Mouse (Mus musculus): ENCODE results near the gene Pip4k2b. TPM values are rescaled to one million over a fixed set of nuclear protein-coding genes. Genes with fewer than 3 reads are reported as not detected.

Gene Pip4k2b
- polyA plus RNA-seq, 1 experiment = 28.3 TPM

DNA sequence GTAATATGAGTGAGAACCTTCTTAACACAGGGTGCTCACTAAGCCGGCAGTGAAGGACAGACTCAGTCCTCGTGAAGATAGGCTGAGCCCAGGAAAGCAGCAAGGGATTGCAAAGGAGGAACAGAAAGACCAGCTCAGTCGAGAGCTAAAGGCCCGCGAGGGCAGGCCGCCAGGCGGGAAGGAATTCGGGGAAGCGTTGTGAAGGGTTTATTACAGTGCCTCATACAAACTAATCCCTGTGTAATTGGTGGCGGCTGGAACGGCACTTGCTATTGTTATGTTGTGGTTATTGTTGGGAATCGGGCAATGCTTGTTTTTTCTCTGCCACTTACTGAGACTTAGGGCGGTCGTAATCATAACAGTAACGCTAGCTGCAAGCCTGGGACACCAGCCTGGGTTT lies 67.1 kb downstream of the Pip4k2b start:
- H3K36me3 ChIP-seq (ENCODE audit: control insufficient read depth, insufficient read depth) = peaks cover 60% of the 10 kb centered on the region
- H3K79me2 ChIP-seq (ENCODE audit: control insufficient read depth, insufficient read depth) = no peaks in the 10 kb centered on the region
- TF ChIP-seq CTCF (IDR thresholded peaks at IDR 0.05; ENCODE audit: control insufficient read depth, insufficient read depth, insufficient read length) (no peak), USF1 (IDR thresholded peaks at IDR 0.05; ENCODE audit: low read depth) (no peak), CEBPB (IDR thresholded peaks at IDR 0.05; ENCODE audit: low read depth) (no peak), MYOD1 (IDR thresholded peaks at IDR 0.05; ENCODE audit: control insufficient read depth, insufficient read length, low read depth) (no peak), MAX (IDR thresholded peaks at IDR 0.05) (no peak), MYOG (IDR thresholded peaks at IDR 0.05; ENCODE audit: control insufficient read depth, extremely low read depth, insufficient read length) (no peak), FOSL1 (IDR thresholded peaks at IDR 0.05; ENCODE audit: insufficient read depth, low read length, poor library complexity, severe bottlenecking) (no peak)
- H3K4me3 ChIP-seq (ENCODE audit: insufficient read depth, poor library complexity, severe bottlenecking) = no peak overlapping the region
- H3K79me3 ChIP-seq (ENCODE audit: low read depth) = no peaks in the 10 kb centered on the region
- no peak overlapping the region for H3ac ChIP-seq (ENCODE audit: control insufficient read depth, insufficient read length, low read depth)
- H3K27me3 ChIP-seq (ENCODE audit: control insufficient read depth, insufficient read depth, insufficient read length) = no peaks in the 10 kb centered on the region

DNA sequence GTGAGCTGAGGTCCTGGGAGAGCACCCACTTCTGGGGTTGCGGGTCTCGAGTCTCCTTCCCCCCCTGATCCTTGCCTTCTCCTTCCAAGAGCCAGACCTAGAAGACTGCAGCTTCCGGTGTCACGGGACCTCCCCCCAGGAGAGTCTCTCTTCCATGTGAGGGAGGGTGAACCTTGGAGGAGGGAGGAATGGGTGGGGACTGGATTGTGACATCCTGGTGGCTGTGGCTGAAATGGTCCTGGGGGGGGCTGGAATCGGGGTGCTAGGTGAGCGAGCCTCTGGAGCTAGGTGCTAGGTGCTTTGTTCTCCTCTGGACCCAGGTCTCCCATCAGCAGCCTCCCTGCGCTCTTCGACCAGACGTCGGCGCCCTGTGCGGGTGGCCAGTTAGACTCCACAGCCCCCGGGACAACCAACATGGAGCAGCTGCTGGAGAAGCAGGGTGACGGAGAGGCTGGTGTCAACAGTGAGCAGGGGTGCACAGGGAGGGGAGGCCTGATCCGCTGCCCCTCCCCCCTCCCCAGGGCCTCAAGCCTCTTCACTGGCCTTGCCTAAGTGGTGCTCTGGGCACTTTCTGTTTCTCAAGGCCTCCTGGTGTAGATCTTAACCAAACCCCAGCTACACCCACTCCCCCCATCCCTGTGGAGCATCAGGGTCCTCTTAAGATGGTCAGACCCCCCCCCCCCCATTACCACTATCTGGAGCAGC lies 68.3 kb downstream of the Pip4k2b start:
- Histone ChIP-seq H3ac (ENCODE audit: control insufficient read depth, insufficient read length, low read depth) (no peak overlapping the region), H3K79me3 (ENCODE audit: low read depth) (no peaks in the 10 kb centered on the region), H3K27me3 (ENCODE audit: control insufficient read depth, insufficient read depth, insufficient read length) (no peaks in the 10 kb centered on the region), H3K4me3 (ENCODE audit: insufficient read depth, poor library complexity, severe bottlenecking) (no peak overlapping the region), H3K36me3 (ENCODE audit: control insufficient read depth, insufficient read depth) (peaks cover 65% of the 10 kb centered on the region), H3K79me2 (ENCODE audit: control insufficient read depth, insufficient read depth) (no peaks in the 10 kb centered on the region)
- TF ChIP-seq CEBPB (IDR thresholded peaks at IDR 0.05; ENCODE audit: low read depth) (no peak), MYOD1 (IDR thresholded peaks at IDR 0.05; ENCODE audit: control insufficient read depth, insufficient read length, low read depth) (no peak), USF1 (IDR thresholded peaks at IDR 0.05; ENCODE audit: low read depth) (no peak), CTCF (IDR thresholded peaks at IDR 0.05; ENCODE audit: control insufficient read depth, insufficient read depth, insufficient read length) (no peak), MAX (IDR thresholded peaks at IDR 0.05) (no peak), MYOG (IDR thresholded peaks at IDR 0.05; ENCODE audit: control insufficient read depth, extremely low read depth, insufficient read length) (no peak), FOSL1 (IDR thresholded peaks at IDR 0.05; ENCODE audit: insufficient read depth, low read length, poor library complexity, severe bottlenecking) (no peak)

DNA sequence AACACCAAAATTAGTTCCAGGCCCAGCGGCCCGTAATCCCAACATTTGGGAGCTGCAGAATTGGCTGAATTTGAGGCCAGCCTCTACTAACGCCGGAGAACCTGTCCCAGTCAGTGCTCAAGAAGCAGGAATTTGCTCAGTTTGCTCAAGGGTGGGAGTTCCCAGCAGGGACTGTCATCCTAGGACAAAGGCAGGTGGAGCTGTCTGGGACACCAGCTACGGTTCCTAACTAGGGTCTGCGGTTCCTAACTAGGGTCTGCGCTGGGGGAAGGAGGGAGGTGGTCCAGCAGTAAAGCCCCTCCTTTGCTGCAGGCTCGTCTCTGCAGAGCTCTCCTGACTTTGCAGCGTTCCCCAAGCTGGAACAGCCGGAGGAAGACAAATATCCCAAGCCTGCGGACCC lies 71.4 kb downstream of the Pip4k2b start:
- no peak overlapping the region for H3K4me3 ChIP-seq (ENCODE audit: insufficient read depth, poor library complexity, severe bottlenecking)
- no peak overlapping the region for H3ac ChIP-seq (ENCODE audit: control insufficient read depth, insufficient read length, low read depth)
- H3K79me2 ChIP-seq (ENCODE audit: control insufficient read depth, insufficient read depth) = no peaks in the 10 kb centered on the region
- TF ChIP-seq CEBPB (IDR thresholded peaks at IDR 0.05; ENCODE audit: low read depth) = no peak
- no peak for TF ChIP-seq USF1 (IDR thresholded peaks at IDR 0.05; ENCODE audit: low read depth)
- TF ChIP-seq CTCF (IDR thresholded peaks at IDR 0.05; ENCODE audit: control insufficient read depth, insufficient read depth, insufficient read length) = no peak
- no peak for TF ChIP-seq MAX (IDR thresholded peaks at IDR 0.05)
- TF ChIP-seq MYOD1 (IDR thresholded peaks at IDR 0.05; ENCODE audit: control insufficient read depth, insufficient read length, low read depth) = no peak
- no peak for TF ChIP-seq FOSL1 (IDR thresholded peaks at IDR 0.05; ENCODE audit: insufficient read depth, low read length, poor library complexity, severe bottlenecking)
- no peak for TF ChIP-seq MYOG (IDR thresholded peaks at IDR 0.05; ENCODE audit: control insufficient read depth, extremely low read depth, insufficient read length)
- H3K27me3 ChIP-seq (ENCODE audit: control insufficient read depth, insufficient read depth, insufficient read length) = no peaks in the 10 kb centered on the region
- H3K79me3 ChIP-seq (ENCODE audit: low read depth) = no peaks in the 10 kb centered on the region
- H3K36me3 ChIP-seq (ENCODE audit: control insufficient read depth, insufficient read depth) = peaks cover 54% of the 10 kb centered on the region

DNA sequence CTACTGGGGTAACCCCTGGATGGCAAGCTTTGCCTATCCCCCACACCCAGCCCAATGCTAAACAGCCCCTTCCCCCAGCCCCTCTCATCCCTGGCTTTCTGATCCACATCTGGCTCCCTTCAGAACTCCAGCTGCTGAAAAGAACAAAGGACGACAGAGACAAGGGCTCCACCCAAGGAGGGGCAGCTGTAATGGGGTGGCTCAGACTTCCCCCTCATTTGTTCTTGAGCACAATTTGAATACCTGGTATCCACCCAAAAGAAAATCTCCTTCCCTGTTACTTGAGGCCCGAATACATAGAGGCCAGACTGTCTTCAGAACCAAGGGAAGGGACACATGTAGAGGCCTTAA lies 73.4 kb downstream of the Pip4k2b start:
- Histone ChIP-seq H3ac (ENCODE audit: control insufficient read depth, insufficient read length, low read depth) (no peak overlapping the region), H3K27me3 (ENCODE audit: control insufficient read depth, insufficient read depth, insufficient read length) (no peaks in the 10 kb centered on the region), H3K79me3 (ENCODE audit: low read depth) (no peaks in the 10 kb centered on the region), H3K36me3 (ENCODE audit: control insufficient read depth, insufficient read depth) (peaks cover 58% of the 10 kb centered on the region), H3K79me2 (ENCODE audit: control insufficient read depth, insufficient read depth) (peaks cover 6% of the 10 kb centered on the region), H3K4me3 (ENCODE audit: insufficient read depth, poor library complexity, severe bottlenecking) (no peak overlapping the region)
- no peak for TF ChIP-seq MYOG (IDR thresholded peaks at IDR 0.05; ENCODE audit: control insufficient read depth, extremely low read depth, insufficient read length)
- no peak for TF ChIP-seq CEBPB (IDR thresholded peaks at IDR 0.05; ENCODE audit: low read depth)

DNA sequence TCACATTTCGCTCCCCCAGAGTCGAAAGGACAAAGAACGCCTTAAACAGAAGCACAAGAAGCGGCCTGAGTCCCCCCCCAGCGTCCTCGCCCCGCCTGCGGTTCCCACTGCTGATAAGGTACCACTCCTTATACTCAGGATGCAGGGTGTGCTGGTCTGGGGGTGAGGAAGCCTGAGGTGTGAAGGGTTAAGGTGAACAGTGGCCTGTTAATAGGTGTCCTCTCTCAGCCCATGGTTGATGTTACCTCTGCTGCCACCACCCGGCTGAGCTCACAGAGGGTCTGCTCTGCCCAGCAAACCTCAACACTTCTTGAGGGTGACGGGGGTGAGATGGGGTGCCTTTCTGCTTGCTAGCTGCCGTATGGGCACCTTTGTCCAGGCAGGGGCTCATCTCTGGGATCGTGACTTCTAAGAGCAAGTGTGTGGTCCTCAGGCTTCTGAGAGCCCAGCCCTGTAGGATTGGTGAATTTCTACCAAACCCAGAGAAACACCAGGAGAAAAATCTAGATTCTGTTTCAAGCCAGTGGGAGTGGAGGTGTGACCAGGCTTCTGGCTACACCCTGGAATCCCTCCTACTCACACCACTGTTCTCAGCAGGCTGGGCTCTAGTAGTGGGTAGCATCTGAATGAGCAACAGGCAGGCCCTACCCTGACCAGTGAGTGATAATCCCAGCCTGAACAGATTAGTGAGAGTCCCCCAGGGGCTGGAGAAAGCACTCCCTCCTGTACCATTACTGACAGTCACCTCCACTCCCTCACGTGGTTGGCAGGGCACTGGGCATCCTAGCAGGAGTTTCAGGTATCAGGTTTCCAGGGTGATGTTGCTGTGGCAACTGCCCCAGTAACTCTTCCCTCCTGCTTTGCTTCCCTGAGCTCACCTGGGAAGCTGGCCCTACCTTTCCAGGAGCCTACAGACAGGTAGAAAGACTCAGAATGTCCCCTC lies 74.0 kb downstream of the Pip4k2b start:
- Histone ChIP-seq H3K4me3 (ENCODE audit: insufficient read depth, poor library complexity, severe bottlenecking) (no peak overlapping the region), H3K36me3 (ENCODE audit: control insufficient read depth, insufficient read depth) (peaks cover 59% of the 10 kb centered on the region), H3K79me3 (ENCODE audit: low read depth) (peaks cover 4% of the 10 kb centered on the region), H3ac (ENCODE audit: control insufficient read depth, insufficient read length, low read depth) (no peak overlapping the region), H3K27me3 (ENCODE audit: control insufficient read depth, insufficient read depth, insufficient read length) (no peaks in the 10 kb centered on the region), H3K79me2 (ENCODE audit: control insufficient read depth, insufficient read depth) (peaks cover 12% of the 10 kb centered on the region)
- no peak for TF ChIP-seq MAX (IDR thresholded peaks at IDR 0.05)
- TF ChIP-seq CEBPB (IDR thresholded peaks at IDR 0.05; ENCODE audit: low read depth) = no peak
- no peak for TF ChIP-seq MYOD1 (IDR thresholded peaks at IDR 0.05; ENCODE audit: control insufficient read depth, insufficient read length, low read depth)
- TF ChIP-seq MYOG (IDR thresholded peaks at IDR 0.05; ENCODE audit: control insufficient read depth, extremely low read depth, insufficient read length) = no peak
- TF ChIP-seq USF1 (IDR thresholded peaks at IDR 0.05; ENCODE audit: low read depth) = no peak
- no peak for TF ChIP-seq FOSL1 (IDR thresholded peaks at IDR 0.05; ENCODE audit: insufficient read depth, low read length, poor library complexity, severe bottlenecking)
- TF ChIP-seq CTCF (IDR thresholded peaks at IDR 0.05; ENCODE audit: control insufficient read depth, insufficient read depth, insufficient read length) = no peak

Measured in C2C12 (cell line).